Mouse (Mus musculus) hindbrain, embryonic 12.5 days (tissue): ENCODE measurements around the gene Arhgef17. TPM values are rescaled to one million over a fixed set of nuclear protein-coding genes. Genes with fewer than 3 reads are reported as not detected.

ENCODE experiments used
- ATAC-seq: fragments of 200-750 bp; cut with Nextera tagmentation; 2 replicates; pipeline ENCODE4 v1.8.0; 2017; ENCODE audit warnings: moderate TSS enrichment; ENCODE audit not compliant: low FRiP score
- H3K27ac ChIP-seq: fragments of 300-500 bp; sonication (generic); 2 replicates; pipeline ENCODE4 v1.5.1; 2016; ENCODE audit warnings: mild to moderate bottlenecking
- H3K27me3 ChIP-seq: fragments of 300-500 bp; sonication (generic); 2 replicates; pipeline ENCODE4 v1.6.1; 2016; ENCODE audit warnings: mild to moderate bottlenecking
- H3K36me3 ChIP-seq: fragments of 300-500 bp; sonication (generic); 2 replicates; pipeline ENCODE4 v1.6.1; 2016; ENCODE audit warnings: mild to moderate bottlenecking
- H3K4me1 ChIP-seq: fragments of 300-500 bp; sonication (generic); 2 replicates; pipeline ENCODE4 v1.6.1; 2016
- H3K4me2 ChIP-seq: fragments of 300-500 bp; sonication (generic); replicated peaks from 2 replicates; pipeline ENCODE4 v1.6.1; 2016; ENCODE audit warnings: mild to moderate bottlenecking
- H3K4me3 ChIP-seq: fragments of 300-500 bp; sonication (generic); 2 replicates; pipeline ENCODE4 v1.5.1; 2016; ENCODE audit warnings: mild to moderate bottlenecking
- H3K9ac ChIP-seq: fragments of 300-500 bp; sonication (generic); 2 replicates; pipeline ENCODE4 v1.6.1; 2016; ENCODE audit warnings: mild to moderate bottlenecking, moderate library complexity
- H3K9me3 ChIP-seq: fragments of 300-500 bp; sonication (generic); replicated peaks from 2 replicates; pipeline ENCODE4 v1.6.1; 2016; ENCODE audit warnings: mild to moderate bottlenecking
- WGBS: fragments of 180-500 bp; shearing (Covaris S2); methylation state at CpG from one replicate; pipeline ENCODE4 v1.1.7; 2016; 5-methylcytosine and 5-hydroxymethylcytosine counted together
- polyA plus RNA-seq: library from polyadenylated mRNA; unstranded; fragments of >200 nt; fragmentation: Nextera tagmentation; extraction: Ambion mirVana; gene quantifications from 2 replicates; pipeline ENCODE4 v1.2.1, GENCODE M21; 2016

The Arhgef17 gene
- polyA plus RNA-seq = 9.1 and 9.6 TPM in 2 replicates

DNA sequence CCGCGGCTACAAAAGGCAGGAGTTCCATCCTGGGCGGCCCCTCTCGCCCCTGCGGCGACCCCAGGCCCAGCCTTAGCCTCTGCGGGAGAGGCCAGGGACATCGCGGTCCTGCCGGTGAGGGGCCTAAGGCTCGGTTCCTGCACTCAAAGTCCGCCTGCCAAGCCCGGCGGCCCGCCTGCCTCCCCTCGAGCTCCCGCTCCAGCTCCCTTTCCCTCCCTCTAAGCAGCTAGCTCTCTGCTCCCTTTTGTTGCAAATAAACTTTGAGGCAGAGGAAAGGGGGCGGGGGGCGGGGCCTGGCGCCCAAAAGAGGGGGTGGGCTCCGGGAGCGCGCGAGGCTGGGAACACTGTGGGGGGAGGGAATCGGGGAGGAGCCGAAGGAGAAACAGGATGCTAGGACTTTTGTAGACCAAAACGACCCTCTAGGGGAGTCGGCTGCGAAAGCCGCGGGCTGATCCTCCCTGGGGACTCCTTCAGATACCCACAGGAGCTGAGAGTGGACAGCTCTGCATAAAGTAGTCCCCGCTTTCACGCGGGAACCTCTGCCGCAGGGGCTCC, at the start of gene Arhgef17:
Gene Arhgef17, minus strand, starts transcription at position 182 of the 555 bp plus-strand sequence.
- H3K27ac ChIP-seq = peak within 1 kb of the TSS; percentile 78
- peaks cover 48% of the 10 kb centered on the region for H3K4me1 ChIP-seq
- no peaks in the 10 kb centered on the region for H3K36me3 ChIP-seq
- H3K4me2 ChIP-seq = peak within 1 kb of the TSS; percentile 57
- H3K4me3 ChIP-seq = peak within 1 kb of the TSS; percentile 55
- H3K27me3 ChIP-seq = peaks cover 9% of the 10 kb centered on the region
- H3K9me3 ChIP-seq = no peaks in the 10 kb centered on the region
- peak; percentile 77 for ATAC-seq
- WGBS = 1% methylated on average over 35 of the region's 35 CpGs
- H3K9ac ChIP-seq = peak within 1 kb of the TSS; percentile 65

DNA sequence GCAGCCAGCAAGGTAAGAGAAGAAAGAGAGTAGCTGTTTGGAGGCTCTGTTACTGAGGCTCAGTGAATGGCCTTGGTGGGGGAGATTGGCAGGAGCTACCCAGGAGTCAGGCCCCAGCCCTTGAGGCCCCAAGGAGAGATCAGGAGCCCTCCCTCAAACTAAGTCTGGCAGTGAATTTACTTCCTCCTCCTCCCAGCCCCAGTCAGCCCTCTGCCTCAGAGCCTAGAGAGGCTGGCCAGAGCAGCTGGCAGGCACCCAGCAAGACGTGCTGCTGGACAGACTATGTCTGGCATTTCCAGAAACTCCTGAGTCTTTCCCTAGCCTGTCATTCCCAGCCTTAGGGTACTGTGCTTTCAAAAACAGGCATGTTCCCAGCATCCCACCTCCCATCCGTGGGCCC, 47.3 kb upstream of the Arhgef17 start:
- H3K27ac ChIP-seq = no peak overlapping the region
- H3K4me3 ChIP-seq = no peak overlapping the region
- H3K27me3 ChIP-seq = peaks cover 18% of the 10 kb centered on the region
- 62% methylated on average over 2 of the region's 2 CpGs for WGBS
- no peak for ATAC-seq
- H3K4me2 ChIP-seq = no peak overlapping the region
- peaks cover 8% of the 10 kb centered on the region for H3K4me1 ChIP-seq
- H3K9ac ChIP-seq = no peak overlapping the region
- no peaks in the 10 kb centered on the region for H3K9me3 ChIP-seq
- H3K36me3 ChIP-seq = no peaks in the 10 kb centered on the region

DNA sequence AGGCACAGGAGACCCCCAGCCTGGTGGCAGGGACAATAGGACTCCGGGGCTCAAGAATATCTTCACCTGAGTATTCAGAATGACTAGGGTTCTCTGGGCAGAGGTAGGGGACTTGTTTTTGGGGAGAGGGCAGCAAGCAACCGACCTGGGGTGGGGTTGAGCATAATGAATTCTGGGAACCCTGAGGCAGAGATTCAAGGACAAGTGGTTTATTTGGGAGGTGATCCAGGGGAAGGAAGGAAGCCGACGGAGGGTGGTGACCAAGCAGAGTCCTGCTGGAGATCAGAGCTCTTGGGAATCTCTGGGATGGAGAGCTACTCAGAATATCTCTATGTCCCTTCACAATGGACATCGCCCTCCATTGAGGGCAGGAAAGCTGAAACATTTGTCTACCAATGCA, 46.3 kb upstream of the Arhgef17 start:
- ATAC-seq = no peak
- peaks cover 28% of the 10 kb centered on the region for H3K27me3 ChIP-seq
- H3K4me1 ChIP-seq = peaks cover 9% of the 10 kb centered on the region
- 91% methylated on average over 5 of the region's 5 CpGs for WGBS
- no peak overlapping the region for H3K27ac ChIP-seq
- H3K9me3 ChIP-seq = no peaks in the 10 kb centered on the region
- no peaks in the 10 kb centered on the region for H3K36me3 ChIP-seq
- H3K9ac ChIP-seq = no peak overlapping the region
- no peak overlapping the region for H3K4me2 ChIP-seq
- H3K4me3 ChIP-seq = no peak overlapping the region

DNA sequence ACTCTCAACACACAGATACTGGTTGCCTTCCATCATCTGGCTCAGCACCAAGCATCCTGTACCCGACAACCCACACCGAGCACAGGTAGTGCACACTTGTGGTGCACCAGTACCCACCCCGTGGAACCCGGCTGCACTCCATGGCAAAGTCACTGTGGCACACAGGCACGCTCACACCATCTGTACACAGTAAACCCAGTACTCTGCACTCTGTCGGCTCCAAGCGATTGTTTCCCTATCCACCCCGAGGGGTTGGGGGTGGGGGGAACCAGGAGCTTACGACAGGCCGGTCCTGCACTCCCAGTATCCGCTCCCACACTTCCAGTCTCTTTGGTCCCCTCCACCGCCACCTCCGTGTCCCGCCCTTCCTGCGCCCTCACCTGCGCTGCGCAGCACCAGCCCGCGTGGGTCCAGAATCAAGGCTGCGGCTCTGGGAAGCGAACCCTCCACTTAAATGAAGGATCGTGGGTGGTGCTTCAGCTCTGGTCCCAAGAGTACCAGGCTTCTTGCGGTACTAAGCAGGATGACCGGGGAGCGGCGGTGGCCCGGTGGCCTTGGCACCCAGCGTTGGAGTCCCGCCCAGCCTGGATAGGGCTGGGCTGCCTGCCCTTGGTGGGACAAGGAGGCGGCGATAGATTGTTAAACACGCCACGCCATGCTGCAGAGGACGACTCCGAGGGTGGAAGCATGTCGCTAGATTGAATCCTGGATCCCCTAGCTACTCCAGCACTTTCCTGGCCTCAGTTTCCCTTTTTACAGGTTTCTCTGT, 42.4 kb upstream of the Arhgef17 start, which contains the start of gene P2ry6:
Gene P2ry6, minus strand, starts transcription at position 515 of the 769 bp plus-strand sequence.
- Histone ChIP-seq H3K4me3 (peak within 1 kb of the TSS; percentile 31), H3K27me3 (peaks cover 42% of the 10 kb centered on the region), H3K36me3 (no peaks in the 10 kb centered on the region), H3K9ac (peak within 1 kb of the TSS; percentile 39), H3K9me3 (no peaks in the 10 kb centered on the region), H3K27ac (no peak within 1 kb of the TSS), H3K4me1 (peaks cover 9% of the 10 kb centered on the region), H3K4me2 (peak within 1 kb of the TSS; percentile 57)
- no peak; the same call in 1 of the 2 replicates for ATAC-seq
- 4% methylated on average over 36 of the region's 36 CpGs for whole genome bisulfite sequencing

DNA sequence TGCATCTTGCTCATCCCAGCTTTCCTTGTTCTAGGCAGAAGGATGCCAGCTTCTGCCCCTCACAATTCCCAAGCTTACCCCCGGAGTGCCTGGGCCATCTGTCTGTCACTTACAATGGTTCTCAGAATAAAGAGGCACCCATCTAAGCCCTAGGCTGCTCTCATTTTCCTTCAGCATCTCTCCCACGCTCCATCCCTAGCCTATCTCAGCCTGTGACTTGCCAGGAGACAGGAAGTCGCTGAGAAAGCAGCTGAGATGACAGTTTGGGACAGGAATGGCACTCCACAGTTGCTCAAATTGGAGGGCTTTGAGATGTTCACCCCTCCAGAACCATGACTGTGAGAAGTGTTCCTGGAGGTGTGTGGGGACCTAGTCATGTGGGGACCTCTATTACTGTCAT, 41.0 kb upstream of the Arhgef17 start:
- no peaks in the 10 kb centered on the region for H3K9me3 ChIP-seq
- no peak overlapping the region for H3K4me3 ChIP-seq
- peaks cover 39% of the 10 kb centered on the region for H3K27me3 ChIP-seq
- peaks cover 6% of the 10 kb centered on the region for H3K4me1 ChIP-seq
- 47% methylated on average over 3 of the region's 3 CpGs for WGBS
- no peak overlapping the region for H3K27ac ChIP-seq
- H3K36me3 ChIP-seq = no peaks in the 10 kb centered on the region
- ATAC-seq = no peak
- H3K4me2 ChIP-seq = no peak overlapping the region
- no peak overlapping the region for H3K9ac ChIP-seq

DNA sequence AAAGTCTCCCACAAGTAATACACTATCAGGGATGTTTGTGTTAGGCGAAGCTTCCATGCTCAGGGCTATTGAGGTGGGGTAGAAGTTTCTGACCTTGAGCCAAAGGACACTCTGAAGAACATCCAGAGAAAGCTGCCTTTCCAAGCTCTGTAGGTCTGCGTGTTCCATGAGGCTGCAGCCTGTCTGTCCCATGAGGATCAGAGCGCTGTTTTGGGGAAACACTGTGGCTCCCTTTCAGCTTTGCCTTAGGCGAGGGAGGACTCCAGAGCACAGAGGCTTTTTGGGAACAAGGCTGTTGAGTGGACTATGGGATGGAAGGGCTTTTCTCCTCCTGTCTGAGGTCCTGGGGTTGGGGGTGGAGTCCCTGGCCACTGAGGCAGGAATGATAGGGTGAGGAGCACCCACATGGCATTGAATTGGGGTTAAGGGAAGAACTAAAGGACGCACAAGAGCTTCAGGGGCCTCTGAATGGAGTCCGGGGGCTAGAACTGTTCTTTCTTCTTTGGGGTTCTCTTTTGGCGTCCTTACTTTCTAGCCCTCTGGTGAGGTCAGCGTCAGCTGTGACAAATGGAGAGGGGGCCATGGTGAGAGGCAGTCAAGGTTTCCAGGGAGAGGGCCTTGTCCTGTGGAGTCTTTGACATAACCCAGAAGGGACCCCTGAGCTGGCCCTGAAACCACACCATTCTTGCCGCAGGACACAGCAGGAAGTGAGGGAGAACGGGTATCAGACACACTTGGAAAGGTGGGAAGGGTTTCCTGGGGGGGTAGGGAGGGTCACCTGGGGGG, 37.2 kb upstream of the Arhgef17 start:
- ATAC-seq = no peak
- no peak overlapping the region for H3K4me3 ChIP-seq
- no peak overlapping the region for H3K9ac ChIP-seq
- H3K4me1 ChIP-seq = no peaks in the 10 kb centered on the region
- H3K9me3 ChIP-seq = no peaks in the 10 kb centered on the region
- whole genome bisulfite sequencing = 75% methylated on average over 10 of the region's 10 CpGs
- peaks cover 23% of the 10 kb centered on the region for H3K27me3 ChIP-seq
- no peak overlapping the region for H3K27ac ChIP-seq
- no peaks in the 10 kb centered on the region for H3K36me3 ChIP-seq
- no peak overlapping the region for H3K4me2 ChIP-seq

DNA sequence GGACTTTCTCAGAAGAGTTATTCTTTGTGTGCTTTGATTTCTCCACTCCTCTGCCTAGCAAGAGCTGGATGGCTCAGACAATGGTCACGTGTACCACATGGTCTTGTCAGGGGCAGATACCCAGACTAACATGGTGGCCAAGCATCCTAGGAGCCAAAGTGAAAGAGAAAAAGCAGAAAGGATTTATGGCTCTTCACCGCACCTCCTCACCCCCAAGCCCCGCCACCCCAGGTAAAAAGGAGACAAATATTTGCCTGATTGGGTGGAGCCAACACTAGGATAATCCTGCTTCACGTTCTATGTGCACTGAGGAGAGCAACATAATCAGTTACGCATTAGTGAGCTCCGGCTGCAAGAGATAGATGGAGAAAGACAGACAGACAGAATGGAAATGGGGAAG, 36.5 kb upstream of the Arhgef17 start:
- no peak for ATAC-seq
- Histone ChIP-seq H3K9ac (no peak overlapping the region), H3K36me3 (no peaks in the 10 kb centered on the region), H3K4me2 (no peak overlapping the region), H3K27ac (no peak overlapping the region), H3K9me3 (no peaks in the 10 kb centered on the region), H3K4me3 (no peak overlapping the region), H3K27me3 (peaks cover 16% of the 10 kb centered on the region), H3K4me1 (no peaks in the 10 kb centered on the region)
- 84% methylated on average over 6 of the region's 6 CpGs for WGBS

DNA sequence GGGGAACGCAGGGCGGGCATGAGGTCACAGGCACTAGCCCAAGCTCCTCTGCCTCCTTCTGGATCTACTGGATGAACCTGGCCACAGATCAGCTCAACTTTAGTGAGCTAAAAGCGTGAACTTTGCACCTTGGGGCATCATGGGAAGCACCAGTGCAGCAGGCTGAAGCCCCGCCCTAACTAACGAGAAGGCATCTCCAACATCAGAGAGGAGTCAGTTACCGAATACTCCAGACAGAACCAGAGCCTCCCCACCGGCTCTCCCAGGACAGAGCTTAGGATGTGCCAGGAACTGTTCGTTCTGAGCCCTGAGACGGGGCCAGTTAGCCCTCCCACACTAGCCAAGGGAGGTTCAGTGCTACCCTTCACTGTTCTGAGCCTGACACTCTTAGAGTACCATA, 35.9 kb upstream of the Arhgef17 start:
- Histone ChIP-seq H3K9me3 (no peaks in the 10 kb centered on the region), H3K4me3 (no peak overlapping the region), H3K4me1 (no peaks in the 10 kb centered on the region), H3K4me2 (no peak overlapping the region), H3K27ac (no peak overlapping the region), H3K36me3 (no peaks in the 10 kb centered on the region), H3K27me3 (peaks cover 11% of the 10 kb centered on the region), H3K9ac (no peak overlapping the region)
- WGBS = 88% methylated on average over 9 of the region's 9 CpGs
- ATAC-seq = no peak

DNA sequence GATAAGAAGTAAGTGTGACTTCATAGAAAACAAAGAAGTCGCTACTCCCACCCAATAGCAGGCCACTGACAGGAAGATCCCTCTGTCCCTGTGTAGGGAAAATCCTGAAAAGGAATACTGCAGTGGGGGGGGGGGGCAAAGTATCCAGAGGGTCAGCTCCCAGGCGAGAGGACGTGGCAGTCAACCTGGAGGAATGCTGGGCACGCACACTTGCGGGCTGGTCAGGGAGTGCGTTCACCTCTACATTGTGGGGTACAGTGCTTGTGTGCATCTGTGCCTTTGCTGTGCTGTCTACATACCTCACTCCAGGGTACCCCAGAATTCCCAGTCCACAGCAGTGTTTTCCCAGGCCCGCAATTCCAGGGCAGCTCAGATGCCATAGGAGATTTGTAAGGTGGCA, 34.1 kb upstream of the Arhgef17 start:
- WGBS = 88% methylated on average over 7 of the region's 7 CpGs
- H3K4me3 ChIP-seq = no peak overlapping the region
- no peak overlapping the region for H3K4me2 ChIP-seq
- H3K27ac ChIP-seq = no peak overlapping the region
- H3K9me3 ChIP-seq = no peaks in the 10 kb centered on the region
- H3K4me1 ChIP-seq = no peaks in the 10 kb centered on the region
- H3K9ac ChIP-seq = no peak overlapping the region
- no peak for ATAC-seq
- 0 out of 2 replicates have a peak, but pooled peaks cover 2% of the 10 kb centered on the region for H3K27me3 ChIP-seq
- H3K36me3 ChIP-seq = no peaks in the 10 kb centered on the region

DNA sequence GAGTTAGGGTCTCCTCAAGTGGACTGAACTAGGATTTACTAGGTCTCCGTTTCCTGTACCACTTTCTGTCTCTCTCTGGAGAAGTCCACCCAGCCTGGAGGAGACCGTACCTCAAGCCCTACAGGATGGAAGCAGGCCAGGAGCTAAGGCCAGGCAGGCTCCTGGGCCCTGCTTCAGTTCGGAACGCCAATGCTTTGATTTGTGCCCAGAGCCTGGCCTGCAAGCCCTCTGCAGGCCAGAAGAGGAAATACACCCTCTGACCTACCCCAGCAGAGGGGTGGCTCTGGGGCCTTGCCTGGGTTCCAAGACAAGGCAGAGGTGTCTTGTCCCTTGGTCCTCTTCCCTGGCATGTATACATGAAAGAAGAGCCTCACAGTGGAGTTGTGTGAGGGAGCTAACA, 33.2 kb upstream of the Arhgef17 start:
- Histone ChIP-seq H3K4me1 (no peaks in the 10 kb centered on the region), H3K36me3 (no peaks in the 10 kb centered on the region), H3K9me3 (no peaks in the 10 kb centered on the region), H3K27me3 (0 out of 2 replicates have a peak, but pooled peaks cover 2% of the 10 kb centered on the region), H3K4me2 (no peak overlapping the region), H3K4me3 (no peak overlapping the region), H3K9ac (no peak overlapping the region), H3K27ac (no peak overlapping the region)
- 30% methylated on average over 4 of the region's 4 CpGs for WGBS
- ATAC-seq = no peak

DNA sequence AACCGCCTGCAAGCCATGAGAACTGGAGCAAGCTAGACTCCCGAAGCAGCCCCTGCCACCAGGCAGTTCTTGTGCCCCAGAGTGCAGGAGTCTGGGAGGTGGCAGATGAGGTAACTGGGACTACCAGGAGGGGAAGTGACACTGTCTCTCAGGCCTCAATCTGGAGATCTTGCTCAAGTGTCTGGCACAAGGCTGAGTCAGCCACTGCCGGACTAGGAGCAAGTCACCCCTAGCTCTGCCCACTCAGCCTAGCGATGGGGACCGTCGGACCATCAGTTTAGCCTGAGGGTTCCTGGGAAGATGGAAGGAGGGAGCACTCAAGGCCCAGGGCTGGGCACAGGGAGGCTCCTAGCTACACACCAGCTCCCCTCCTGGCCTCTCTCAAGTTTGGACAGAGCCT, 32.3 kb upstream of the Arhgef17 start:
- Histone ChIP-seq H3K27ac (no peak overlapping the region), H3K4me2 (no peak overlapping the region), H3K4me1 (no peaks in the 10 kb centered on the region), H3K27me3 (no peaks in the 10 kb centered on the region), H3K4me3 (no peak overlapping the region), H3K36me3 (no peaks in the 10 kb centered on the region), H3K9ac (no peak overlapping the region), H3K9me3 (no peaks in the 10 kb centered on the region)
- no peak for ATAC-seq
- WGBS = 81% methylated on average over 6 of the region's 6 CpGs

DNA sequence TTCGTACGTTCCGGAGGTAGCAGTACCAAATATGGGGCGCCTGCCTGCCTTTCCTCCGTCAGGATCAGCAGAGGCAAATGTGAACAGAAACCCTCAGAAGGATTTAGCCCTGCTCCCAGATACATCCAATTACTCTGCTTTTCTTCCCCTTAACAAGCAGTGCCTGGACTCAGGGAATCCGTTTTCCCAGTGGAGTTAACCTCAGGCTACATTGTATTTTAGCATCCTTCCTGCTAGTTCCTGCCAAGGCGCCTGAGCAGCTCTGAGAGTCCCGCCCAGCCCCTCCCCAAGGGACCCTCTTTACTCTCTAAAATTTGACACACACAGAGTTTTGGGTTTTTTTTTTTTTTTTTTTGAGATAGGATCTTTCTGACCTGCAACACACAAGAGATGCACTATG, 31.5 kb upstream of the Arhgef17 start:
- Histone ChIP-seq H3K4me3 (no peak overlapping the region), H3K9me3 (no peaks in the 10 kb centered on the region), H3K4me2 (no peak overlapping the region), H3K27ac (no peak overlapping the region), H3K27me3 (no peaks in the 10 kb centered on the region), H3K4me1 (no peaks in the 10 kb centered on the region), H3K36me3 (no peaks in the 10 kb centered on the region), H3K9ac (no peak overlapping the region)
- 66% methylated on average over 8 of the region's 8 CpGs for WGBS
- ATAC-seq = no peak
